Mouse (Mus musculus) myocyte (in vitro differentiated cells): Measurements from ENCODE around the gene Icam2.

Experiments
- MAX ChIP-seq: IDR thresholded peaks from one replicate; pipeline ENCODE4 v1.6.1; 2011; ENCODE audit warnings: low read depth, mild to moderate bottlenecking, control low read depth
- MYOD1 ChIP-seq, 3 experiments: IDR thresholded peaks; one replicate each; pipeline ENCODE4 v1.6.1; 2011; ENCODE audit warnings: control low read depth in 2 of 3, low read depth in 2 of 3, mild to moderate bottlenecking in 2 of 3, moderate library complexity in 1 of 3; ENCODE audit not compliant: insufficient read length in 2 of 3, control insufficient read depth in 1 of 3
- MYOG ChIP-seq, 3 experiments: IDR thresholded peaks; one replicate each; pipeline ENCODE4 v1.6.1; 2011; ENCODE audit warnings: control low read depth in 2 of 3, low read depth in 2 of 3, mild to moderate bottlenecking in 2 of 3; ENCODE audit not compliant: insufficient read length in 2 of 3, control insufficient read depth in 1 of 3, insufficient read depth in 1 of 3
- POLR2A ChIP-seq: IDR thresholded peaks from one replicate; pipeline ENCODE4 v1.6.1; 2011; ENCODE audit warnings: low read depth, mild to moderate bottlenecking, control low read depth, moderate library complexity; ENCODE audit not compliant: insufficient read length
- POLR2AphosphoS2 ChIP-seq: IDR thresholded peaks from one replicate; pipeline ENCODE4 v1.6.1; 2011; ENCODE audit warnings: low read depth, control low read depth; ENCODE audit not compliant: insufficient read length
- TCF12 ChIP-seq: IDR thresholded peaks from one replicate; pipeline ENCODE4 v1.6.1; 2011; ENCODE audit warnings: mild to moderate bottlenecking, control low read depth; ENCODE audit not compliant: poor library complexity, insufficient read depth, severe bottlenecking
- USF1 ChIP-seq: IDR thresholded peaks from one replicate; pipeline ENCODE4 v1.6.1; 2011; ENCODE audit warnings: low read depth, mild to moderate bottlenecking, control low read depth, moderate library complexity

DNA sequence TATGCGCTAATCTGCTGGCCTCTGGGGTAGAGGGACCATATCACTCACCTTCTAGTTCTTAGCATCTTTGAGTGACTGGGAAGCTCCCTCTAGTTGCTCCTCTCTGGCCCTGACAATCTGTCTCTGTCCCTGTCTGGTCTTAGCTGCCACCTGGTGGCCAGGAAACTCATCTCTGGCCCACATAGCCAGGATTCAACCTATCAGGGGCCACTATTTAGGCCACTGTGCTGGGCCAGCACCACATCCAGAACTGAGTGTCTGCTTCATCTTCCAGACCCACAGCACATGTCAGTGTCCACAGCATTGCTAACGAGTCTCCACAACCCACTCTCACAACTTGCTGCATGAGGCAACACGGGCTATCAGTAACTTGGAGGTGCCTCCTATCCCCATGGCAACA, 9.8 kb upstream of the Icam2 start:
- TF ChIP-seq POLR2AphosphoS2 (no peak), TCF12 (no peak), MAX (no peak), MYOG (IDR thresholded peaks at IDR 0.05; ENCODE audit: control insufficient read depth in 1 of 3, insufficient read depth in 1 of 3, insufficient read length in 2 of 3, low read depth in 2 of 3) (no peak), POLR2A (no peak), MYOD1 (IDR thresholded peaks at IDR 0.05; ENCODE audit: control insufficient read depth in 1 of 3, insufficient read length in 2 of 3, low read depth in 2 of 3) (no peak), USF1 (no peak)
